Mouse (Mus musculus) MEL (cell line): ENCODE measurements around the gene Hectd1.

Experiments
- CTCF ChIP-seq, 3 experiments: IDR thresholded peaks in 2 of 3; conservative IDR thresholded peaks in 1 of 3; 2 replicates each; pipeline ENCODE4 v1.5.1; 2011 to 2012; ENCODE audit warnings: low read length in 3 of 3, low read depth in 2 of 3, mild to moderate bottlenecking in 2 of 3, improper control_type of control experiment in 1 of 3, inconsistent platforms in 1 of 3, mixed read lengths in 1 of 3, moderate library complexity in 1 of 3; ENCODE audit not compliant: control insufficient read depth in 1 of 3, insufficient read depth in 1 of 3, poor library complexity in 1 of 3, severe bottlenecking in 1 of 3
- EP300 ChIP-seq, 2 experiments: IDR thresholded peaks; 2 replicates each; pipeline ENCODE4 v1.6.1; 2011; ENCODE audit warnings: improper control_type of control experiment in 2 of 2, low read length in 2 of 2, low read depth in 1 of 2, mild to moderate bottlenecking in 1 of 2
- GATA1 ChIP-seq: IDR thresholded peaks from 2 replicates; pipeline ENCODE4 v1.6.1; 2011; ENCODE audit warnings: low read depth, low read length, improper control_type of control experiment
- MAX ChIP-seq: IDR thresholded peaks from 2 replicates; pipeline ENCODE4 v1.6.1; 2011; ENCODE audit warnings: low read length, improper control_type of control experiment
- MAZ ChIP-seq: IDR thresholded peaks from 2 replicates; pipeline ENCODE4 v1.6.1; 2012; ENCODE audit warnings: low read depth, mild to moderate bottlenecking, inconsistent platforms, low read length, improper control_type of control experiment
- MEF2A ChIP-seq: IDR thresholded peaks from 2 replicates; pipeline ENCODE4 v1.6.1; 2014; ENCODE audit warnings: low read depth, mild to moderate bottlenecking, inconsistent platforms, low read length, improper control_type of control experiment; ENCODE audit not compliant: poor library complexity, insufficient replicate concordance, severe bottlenecking; ENCODE audit errors: extremely low read depth
- NRF1 ChIP-seq: IDR thresholded peaks from 2 replicates; pipeline ENCODE4 v1.6.1; 2014; ENCODE audit warnings: low read depth, mild to moderate bottlenecking, inconsistent platforms, low read length, improper control_type of control experiment, moderate library complexity; ENCODE audit not compliant: poor library complexity, insufficient read depth, severe bottlenecking
- POLR2A ChIP-seq, 2 experiments: IDR thresholded peaks; 2 replicates each; pipeline ENCODE4 v1.6.1; 2011 to 2012; ENCODE audit warnings: low read length in 2 of 2, mild to moderate bottlenecking in 2 of 2, control low read depth in 1 of 2, improper control_type of control experiment in 1 of 2, low read depth in 1 of 2, moderate library complexity in 1 of 2; ENCODE audit not compliant: control insufficient read depth in 1 of 2, insufficient read depth in 1 of 2, poor library complexity in 1 of 2
- RCOR1 ChIP-seq: IDR thresholded peaks from 2 replicates; pipeline ENCODE4 v1.6.1; 2012; ENCODE audit warnings: low read depth, mild to moderate bottlenecking, inconsistent platforms, low read length, improper control_type of control experiment
- TCF12 ChIP-seq: IDR thresholded peaks from 2 replicates; pipeline ENCODE4 v1.6.1; 2014; ENCODE audit warnings: low read depth, mild to moderate bottlenecking, inconsistent platforms, low read length, improper control_type of control experiment, moderate library complexity
- USF1 ChIP-seq: IDR thresholded peaks from 2 replicates; pipeline ENCODE4 v1.6.1; 2014; ENCODE audit warnings: low read depth, mild to moderate bottlenecking, inconsistent platforms, low read length, improper control_type of control experiment, moderate library complexity
- ZKSCAN1 ChIP-seq: IDR thresholded peaks from 2 replicates; pipeline ENCODE4 v1.6.1; 2012; ENCODE audit warnings: low read depth, mild to moderate bottlenecking, inconsistent platforms, low read length, improper control_type of control experiment, moderate library complexity

- no peak for TF ChIP-seq POLR2A (IDR thresholded peaks at IDR 0.05; ENCODE audit: control insufficient read depth in 1 of 2, insufficient read depth in 1 of 2, low read depth in 1 of 2, low read length in 2 of 2, poor library complexity in 1 of 2)
- TF ChIP-seq CTCF (IDR thresholded peaks at IDR 0.05 in 2 of 3, conservative IDR thresholded peaks at IDR 0.05 in 1 of 3; ENCODE audit: control insufficient read depth in 1 of 3, insufficient read depth in 1 of 3, low read depth in 2 of 3, low read length in 3 of 3, poor library complexity in 1 of 3, severe bottlenecking in 1 of 3), result no peak
- TF ChIP-seq RCOR1, result peak; percentile 8; the same call in 1 of the 2 replicates
- no peak for TF ChIP-seq MAX
- no peak for TF ChIP-seq TCF12
- peak in 1 of 2 experiments; percentile 42; a peak in 1 of 4 replicates for TF ChIP-seq EP300 (IDR thresholded peaks at IDR 0.05; ENCODE audit: low read depth in 1 of 2, low read length in 2 of 2)
- no peak for TF ChIP-seq USF1
- TF ChIP-seq NRF1, result no peak
- 0 out of 2 replicates have a peak, but pooled peaks have one; percentile 38 for TF ChIP-seq MAZ
- no peak for TF ChIP-seq ZKSCAN1
- no peak for TF ChIP-seq MEF2A
- TF ChIP-seq GATA1, result no peak
Measured at GRCm38 (mm10) chr12:51703859-51704258, 125.5 kb downstream of the Hectd1 start.
